Mouse (Mus musculus) thymus, postnatal 0 days (tissue): Measurements from ENCODE around the gene Itsn1. TPM values are rescaled to one million over a fixed set of nuclear protein-coding genes. Genes with fewer than 3 reads are reported as not detected.

Experiments
- DNase-seq: peaks from one replicate; pipeline ENCODE4 v3.0.0-alpha.2; 2015; ENCODE audit warnings: low spot score
- polyA plus RNA-seq: library from polyadenylated mRNA; unstranded; fragments of >200 nt; fragmentation: Nextera tagmentation; extraction: Ambion mirVana; gene quantifications from 2 replicates; pipeline ENCODE4 v1.2.1, GENCODE M21; 2015

The Itsn1 gene
- polyA plus RNA-seq, 1 experiment from 2014 or later: 3.0 TPM

GRCm38 (mm10) chr16:91867672-91868071 is 138.6 kb downstream of the Itsn1 start:
- no peak for DNase-seq

GRCm38 (mm10) chr16:91868943-91869911 is 140.1 kb downstream of the Itsn1 start:
- no peak for DNase-seq

- no peak for DNase-seq
Measured at GRCm38 (mm10) chr16:91870158-91870582, 141.1 kb downstream of the Itsn1 start.

GRCm38 (mm10) chr16:91871188-91871587 is 142.1 kb downstream of the Itsn1 start:
- DNase-seq: no peak

- DNase-seq: no peak
Measured at GRCm38 (mm10) chr16:91873695-91874094, 144.6 kb downstream of the Itsn1 start.

GRCm38 (mm10) chr16:91875567-91876344 is 146.7 kb downstream of the Itsn1 start:
- no peak for DNase-seq

GRCm38 (mm10) chr16:91876457-91876856 is 147.4 kb downstream of the Itsn1 start:
- DNase-seq: no peak

GRCm38 (mm10) chr16:91879101-91879500 is 150.0 kb downstream of the Itsn1 start:
- DNase-seq: no peak

- DNase-seq: no peak
Measured at GRCm38 (mm10) chr16:91880869-91881767, 152.0 kb downstream of the Itsn1 start.

- DNase-seq: no peak
Measured at GRCm38 (mm10) chr16:91882168-91882859, 153.2 kb downstream of the Itsn1 start.

- no peak for DNase-seq
Measured at GRCm38 (mm10) chr16:91883636-91884035, 154.6 kb downstream of the Itsn1 start.

- peak; percentile 66 for DNase-seq
Measured at GRCm38 (mm10) chr16:91884196-91884595, 155.1 kb downstream of the Itsn1 start.

- DNase-seq: peak; percentile 49
Measured at GRCm38 (mm10) chr16:91885389-91886122, 156.5 kb downstream of the Itsn1 start.

- DNase-seq: no peak
Measured at GRCm38 (mm10) chr16:91888368-91888767, 159.3 kb downstream of the Itsn1 start.

- no peak for DNase-seq
Measured at GRCm38 (mm10) chr16:91889831-91890230, 160.8 kb downstream of the Itsn1 start.

- no peak for DNase-seq
Measured at GRCm38 (mm10) chr16:91891218-91891617, 162.1 kb downstream of the Itsn1 start.

GRCm38 (mm10) chr16:91896426-91896830 is 167.3 kb downstream of the Itsn1 start:
- DNase-seq: no peak

GRCm38 (mm10) chr16:91898850-91899848 is 170.1 kb downstream of the Itsn1 start:
- no peak for DNase-seq
